Mouse (Mus musculus): ENCODE measurements around the gene Celsr1. TPM values are rescaled to one million over a fixed set of nuclear protein-coding genes. Genes with fewer than 3 reads are reported as not detected.

The Celsr1 gene
- total and polyA plus RNA-seq, 2 experiments from 2014 or later: 0.97 to 17.4 TPM

- Histone ChIP-seq H3K27ac (ENCODE audit: low read depth) (no peak overlapping the region), H3K27me3 (ENCODE audit: control insufficient read depth, insufficient read depth, low read length) (no peaks in the 10 kb centered on the region), H3K9ac (replicated peaks; ENCODE audit: low read depth, low read length) (no peak overlapping the region), H3K4me2 (ENCODE audit: low read depth, low read length) (no peak overlapping the region), H3K4me3 (ENCODE audit: low read depth, low read length) (no peak overlapping the region), H3K9me3 (replicated peaks; ENCODE audit: control insufficient read depth, low read length) (no peaks in the 10 kb centered on the region), H3K36me3 (replicated peaks; ENCODE audit: control insufficient read depth, insufficient read depth, low read length) (no peaks in the 10 kb centered on the region), H3K4me1 (ENCODE audit: control insufficient read depth, insufficient read depth) (peaks cover 34% of the 10 kb centered on the region)
- DNase-seq (ENCODE audit: low spot score) (no peak), ATAC-seq (ENCODE audit: insufficient read depth, low read depth) (no peak)
- WGBS: 90% methylated on average over 3 of the region's 3 CpGs
- TF ChIP-seq EP300 (IDR thresholded peaks at IDR 0.05; ENCODE audit: low read depth) (no peak), CTCF (IDR thresholded peaks at IDR 0.05; ENCODE audit: low read depth) (no peak)
These were observed 29.5 kb downstream of the Celsr1 start for GRCm38 (mm10) chr15:86004048-86004447.

GRCm38 (mm10) chr15:86000706-86001292, 32.8 kb downstream of the Celsr1 start:
- Histone ChIP-seq H3K9ac (replicated peaks; ENCODE audit: low read depth, low read length) (no peak overlapping the region), H3K27ac (ENCODE audit: low read depth) (peak overlapping the region; percentile 2; the same call in 1 of the 2 replicates), H3K4me1 (ENCODE audit: control insufficient read depth, insufficient read depth) (peaks cover 18% of the 10 kb centered on the region), H3K9me3 (replicated peaks; ENCODE audit: control insufficient read depth, low read length) (no peaks in the 10 kb centered on the region), H3K27me3 (ENCODE audit: control insufficient read depth, insufficient read depth, low read length) (no peaks in the 10 kb centered on the region), H3K36me3 (replicated peaks; ENCODE audit: control insufficient read depth, insufficient read depth, low read length) (no peaks in the 10 kb centered on the region), H3K4me2 (ENCODE audit: low read depth, low read length) (no peak overlapping the region), H3K4me3 (ENCODE audit: low read depth, low read length) (no peak overlapping the region)
- 50% methylated on average over 5 of the region's 5 CpGs for whole genome bisulfite sequencing
- TF ChIP-seq EP300 (IDR thresholded peaks at IDR 0.05; ENCODE audit: low read depth) (no peak), CTCF (IDR thresholded peaks at IDR 0.05; ENCODE audit: low read depth) (no peak)
- ATAC-seq (ENCODE audit: insufficient read depth, low read depth) (no peak), DNase-seq (ENCODE audit: low spot score) (peak; percentile 58)

GRCm38 (mm10) chr15:85998525-85999230, 34.9 kb downstream of the Celsr1 start:
- TF ChIP-seq CTCF (IDR thresholded peaks at IDR 0.05; ENCODE audit: low read depth) (no peak), EP300 (IDR thresholded peaks at IDR 0.05; ENCODE audit: low read depth) (no peak)
- Histone ChIP-seq H3K4me2 (ENCODE audit: low read depth, low read length) (no peak overlapping the region), H3K9ac (replicated peaks; ENCODE audit: low read depth, low read length) (no peak overlapping the region), H3K27me3 (ENCODE audit: control insufficient read depth, insufficient read depth, low read length) (no peaks in the 10 kb centered on the region), H3K4me3 (ENCODE audit: low read depth, low read length) (no peak overlapping the region), H3K4me1 (ENCODE audit: control insufficient read depth, insufficient read depth) (peaks cover 17% of the 10 kb centered on the region), H3K27ac (ENCODE audit: low read depth) (no peak overlapping the region), H3K9me3 (replicated peaks; ENCODE audit: control insufficient read depth, low read length) (no peaks in the 10 kb centered on the region), H3K36me3 (replicated peaks; ENCODE audit: control insufficient read depth, insufficient read depth, low read length) (no peaks in the 10 kb centered on the region)
- ATAC-seq (ENCODE audit: insufficient read depth, low read depth) (no peak), DNase-seq (ENCODE audit: low spot score) (no peak)
- 75% methylated on average over 4 of the region's 4 CpGs for WGBS

GRCm38 (mm10) chr15:85996031-85996765, 37.4 kb downstream of the Celsr1 start:
- ATAC-seq (ENCODE audit: insufficient read depth, low read depth) (no peak), DNase-seq (ENCODE audit: low spot score) (no peak)
- Histone ChIP-seq H3K27ac (ENCODE audit: low read depth) (no peak overlapping the region), H3K4me1 (ENCODE audit: control insufficient read depth, insufficient read depth) (peaks cover 12% of the 10 kb centered on the region), H3K36me3 (replicated peaks; ENCODE audit: control insufficient read depth, insufficient read depth, low read length) (no peaks in the 10 kb centered on the region), H3K9me3 (replicated peaks; ENCODE audit: control insufficient read depth, low read length) (no peaks in the 10 kb centered on the region), H3K9ac (replicated peaks; ENCODE audit: low read depth, low read length) (no peak overlapping the region), H3K4me3 (ENCODE audit: low read depth, low read length) (no peak overlapping the region), H3K4me2 (ENCODE audit: low read depth, low read length) (no peak overlapping the region), H3K27me3 (ENCODE audit: control insufficient read depth, insufficient read depth, low read length) (no peaks in the 10 kb centered on the region)
- WGBS: 55% methylated on average over 13 of the region's 13 CpGs
- TF ChIP-seq CTCF (IDR thresholded peaks at IDR 0.05; ENCODE audit: low read depth) (no peak), EP300 (IDR thresholded peaks at IDR 0.05; ENCODE audit: low read depth) (no peak)

GRCm38 (mm10) chr15:85994906-85995608, 38.5 kb downstream of the Celsr1 start:
- no peak overlapping the region for H3K27ac ChIP-seq (ENCODE audit: low read depth)
- no peak for ATAC-seq (ENCODE audit: insufficient read depth, low read depth)
- no peaks in the 10 kb centered on the region for H3K27me3 ChIP-seq (ENCODE audit: control insufficient read depth, insufficient read depth, low read length)
- DNase-seq (ENCODE audit: low spot score): no peak
- H3K4me3 ChIP-seq (ENCODE audit: low read depth, low read length): no peak overlapping the region
- peaks cover 4% of the 10 kb centered on the region for H3K4me1 ChIP-seq (ENCODE audit: control insufficient read depth, insufficient read depth)
- 86% methylated on average over 6 of the region's 6 CpGs for WGBS
- no peak overlapping the region for H3K4me2 ChIP-seq (ENCODE audit: low read depth, low read length)
- TF ChIP-seq EP300 (IDR thresholded peaks at IDR 0.05; ENCODE audit: low read depth) (no peak), CTCF (IDR thresholded peaks at IDR 0.05; ENCODE audit: low read depth) (no peak)
- H3K9ac ChIP-seq (replicated peaks; ENCODE audit: low read depth, low read length): no peak overlapping the region
- no peaks in the 10 kb centered on the region for H3K36me3 ChIP-seq (replicated peaks; ENCODE audit: control insufficient read depth, insufficient read depth, low read length)
- H3K9me3 ChIP-seq (replicated peaks; ENCODE audit: control insufficient read depth, low read length): no peaks in the 10 kb centered on the region

All from heart, postnatal 0 days (tissue).